Mouse (Mus musculus) hindbrain, embryonic 10.5 days (tissue): ENCODE measurements around the gene Srebf1. TPM values are rescaled to one million over a fixed set of nuclear protein-coding genes. Genes with fewer than 3 reads are reported as not detected.
A peak's percentile ranks its signal among the peaks of the same experiment; 100 is the strongest.

Source experiments
- DNase-seq: peaks from one replicate; pipeline ENCODE4 v3.0.0-alpha.2; 2017; ENCODE audit warnings: low spot score
- H3K27ac ChIP-seq: fragments of 300-500 bp; sonication (generic); 2 replicates; pipeline ENCODE4 v1.5.1; 2016; ENCODE audit warnings: mild to moderate bottlenecking, moderate library complexity
- H3K27me3 ChIP-seq: fragments of 300-500 bp; sonication (generic); 2 replicates; pipeline ENCODE4 v1.6.1; 2016; ENCODE audit warnings: mild to moderate bottlenecking; ENCODE audit not compliant: poor library complexity, insufficient read depth, severe bottlenecking
- H3K36me3 ChIP-seq: fragments of 300-500 bp; sonication (generic); 2 replicates; pipeline ENCODE4 v1.6.1; 2016; ENCODE audit warnings: mild to moderate bottlenecking, moderate library complexity
- H3K4me1 ChIP-seq: fragments of 300-500 bp; sonication (generic); replicated peaks from 2 replicates; pipeline ENCODE4 v1.6.1; 2016; ENCODE audit warnings: mild to moderate bottlenecking
- H3K4me3 ChIP-seq: fragments of 300-500 bp; sonication (generic); 2 replicates; pipeline ENCODE4 v1.5.1; 2016; ENCODE audit warnings: mild to moderate bottlenecking, moderate library complexity
- H3K9me3 ChIP-seq: fragments of 300-500 bp; sonication (generic); 2 replicates; pipeline ENCODE4 v1.6.1; 2016; ENCODE audit warnings: mild to moderate bottlenecking, moderate library complexity
- WGBS: fragments of 180-500 bp; shearing (Covaris S2); methylation state at CpG from one replicate; pipeline ENCODE4 v1.1.7; 2016; 5-methylcytosine and 5-hydroxymethylcytosine counted together
- polyA plus RNA-seq: library from polyadenylated mRNA; unstranded; fragments of >200 nt; fragmentation: Nextera tagmentation; extraction: Ambion mirVana; gene quantifications from 2 replicates; pipeline ENCODE4 v1.2.1, GENCODE M21; 2016

Srebf1 gene
- 45.0 and 55.8 TPM in 2 replicates for polyA plus RNA-seq

- no peaks in the 10 kb centered on the region for H3K9me3 ChIP-seq
- DNase-seq = peak; percentile 82
- peaks cover 6% of the 10 kb centered on the region; the same call in 1 of the 2 replicates for H3K27me3 ChIP-seq
- peak within 1 kb of the TSS; percentile 54 for H3K4me3 ChIP-seq
- peaks cover 14% of the 10 kb centered on the region for H3K36me3 ChIP-seq
- peaks cover 54% of the 10 kb centered on the region for H3K4me1 ChIP-seq
- 5% methylated on average over 46 of the region's 46 CpGs for WGBS
- peak within 1 kb of the TSS; percentile 86 for H3K27ac ChIP-seq
Observed at GRCm38 (mm10) chr11:60222469-60223236, at the start of gene Srebf1. TSS of gene Srebf1 (minus strand) at chr11:60222581.

GRCm38 (mm10) chr11:60268563-60268962, 46.2 kb upstream of the Srebf1 start:
- no peak overlapping the region for H3K4me3 ChIP-seq
- 63% methylated on average over 3 of the region's 3 CpGs for WGBS
- peak overlapping the region; percentile 5; the same call in 1 of the 2 replicates for H3K27ac ChIP-seq
- peaks cover 16% of the 10 kb centered on the region for H3K4me1 ChIP-seq
- no peak for DNase-seq
- H3K36me3 ChIP-seq = no peaks in the 10 kb centered on the region
- no peaks in the 10 kb centered on the region for H3K27me3 ChIP-seq
- no peaks in the 10 kb centered on the region for H3K9me3 ChIP-seq

- H3K4me1 ChIP-seq = peaks cover 12% of the 10 kb centered on the region
- H3K27ac ChIP-seq = no peak overlapping the region
- H3K27me3 ChIP-seq = no peaks in the 10 kb centered on the region
- WGBS = 93% methylated on average over 4 of the region's 4 CpGs
- H3K4me3 ChIP-seq = no peak overlapping the region
- no peak for DNase-seq
- H3K36me3 ChIP-seq = no peaks in the 10 kb centered on the region
- no peaks in the 10 kb centered on the region for H3K9me3 ChIP-seq
Observed at GRCm38 (mm10) chr11:60265271-60265985, 43.0 kb upstream of the Srebf1 start.

- Histone ChIP-seq H3K4me3 (no peak overlapping the region), H3K9me3 (no peaks in the 10 kb centered on the region), H3K27ac (peak overlapping the region; percentile 35; the same call in 1 of the 2 replicates), H3K27me3 (no peaks in the 10 kb centered on the region), H3K4me1 (peaks cover 12% of the 10 kb centered on the region), H3K36me3 (no peaks in the 10 kb centered on the region)
- WGBS = 98% methylated on average over 1 of the region's 1 CpGs
- DNase-seq = no peak
Observed at GRCm38 (mm10) chr11:60264651-60265050, 42.3 kb upstream of the Srebf1 start.

GRCm38 (mm10) chr11:60262396-60262795, 40.0 kb upstream of the Srebf1 start:
- no peak overlapping the region for H3K4me3 ChIP-seq
- no peak overlapping the region for H3K27ac ChIP-seq
- no peaks in the 10 kb centered on the region for H3K36me3 ChIP-seq
- WGBS = 90% methylated on average over 4 of the region's 4 CpGs
- no peaks in the 10 kb centered on the region for H3K9me3 ChIP-seq
- no peaks in the 10 kb centered on the region for H3K27me3 ChIP-seq
- peaks cover 11% of the 10 kb centered on the region for H3K4me1 ChIP-seq
- no peak for DNase-seq

- WGBS = 88% methylated on average over 3 of the region's 3 CpGs
- Histone ChIP-seq H3K27me3 (no peaks in the 10 kb centered on the region), H3K27ac (no peak overlapping the region), H3K9me3 (no peaks in the 10 kb centered on the region), H3K4me3 (no peak overlapping the region), H3K4me1 (peaks cover 18% of the 10 kb centered on the region), H3K36me3 (no peaks in the 10 kb centered on the region)
- no peak for DNase-seq
Observed at GRCm38 (mm10) chr11:60260743-60261142, 38.4 kb upstream of the Srebf1 start.

- no peaks in the 10 kb centered on the region for H3K27me3 ChIP-seq
- H3K27ac ChIP-seq = no peak overlapping the region
- no peaks in the 10 kb centered on the region for H3K36me3 ChIP-seq
- no peaks in the 10 kb centered on the region for H3K9me3 ChIP-seq
- DNase-seq = no peak
- H3K4me3 ChIP-seq = no peak overlapping the region
- peaks cover 19% of the 10 kb centered on the region for H3K4me1 ChIP-seq
- WGBS = 68% methylated on average over 2 of the region's 2 CpGs
Observed at GRCm38 (mm10) chr11:60257696-60258095, 35.3 kb upstream of the Srebf1 start.

- 87% methylated on average over 9 of the region's 9 CpGs for WGBS
- Histone ChIP-seq H3K9me3 (no peaks in the 10 kb centered on the region), H3K36me3 (no peaks in the 10 kb centered on the region), H3K27me3 (no peaks in the 10 kb centered on the region), H3K27ac (no peak overlapping the region), H3K4me1 (peaks cover 24% of the 10 kb centered on the region), H3K4me3 (no peak overlapping the region)
- no peak for DNase-seq
Observed at GRCm38 (mm10) chr11:60256713-60257112, 34.3 kb upstream of the Srebf1 start.

GRCm38 (mm10) chr11:60256176-60256681, 33.8 kb upstream of the Srebf1 start:
- Histone ChIP-seq H3K27ac (0 out of 2 replicates have a peak overlapping the region, but pooled peaks have one; percentile 41), H3K27me3 (no peaks in the 10 kb centered on the region), H3K9me3 (no peaks in the 10 kb centered on the region), H3K36me3 (no peaks in the 10 kb centered on the region), H3K4me1 (peaks cover 27% of the 10 kb centered on the region), H3K4me3 (no peak overlapping the region)
- WGBS = 76% methylated on average over 6 of the region's 6 CpGs
- no peak for DNase-seq

- Histone ChIP-seq H3K36me3 (no peaks in the 10 kb centered on the region), H3K9me3 (no peaks in the 10 kb centered on the region), H3K27me3 (no peaks in the 10 kb centered on the region), H3K4me3 (no peak overlapping the region), H3K4me1 (peaks cover 30% of the 10 kb centered on the region), H3K27ac (peak overlapping the region; percentile 41; the same call in 1 of the 2 replicates)
- WGBS = 83% methylated on average over 3 of the region's 3 CpGs
- no peak for DNase-seq
Observed at GRCm38 (mm10) chr11:60255639-60256038, 33.3 kb upstream of the Srebf1 start.

- Histone ChIP-seq H3K9me3 (no peaks in the 10 kb centered on the region), H3K27ac (peak overlapping the region; percentile 41; the same call in 1 of the 2 replicates), H3K36me3 (peaks cover 4% of the 10 kb centered on the region), H3K4me1 (peaks cover 30% of the 10 kb centered on the region), H3K4me3 (no peak overlapping the region), H3K27me3 (no peaks in the 10 kb centered on the region)
- WGBS = 59% methylated on average over 3 of the region's 3 CpGs
- no peak for DNase-seq
Observed at GRCm38 (mm10) chr11:60255181-60255580, 32.8 kb upstream of the Srebf1 start.

- Histone ChIP-seq H3K4me3 (no peak overlapping the region), H3K27me3 (no peaks in the 10 kb centered on the region), H3K27ac (no peak overlapping the region), H3K4me1 (peaks cover 30% of the 10 kb centered on the region), H3K36me3 (peaks cover 5% of the 10 kb centered on the region), H3K9me3 (no peaks in the 10 kb centered on the region)
- DNase-seq = no peak
- WGBS = 91% methylated on average over 5 of the region's 5 CpGs
Observed at GRCm38 (mm10) chr11:60254308-60254707, 31.9 kb upstream of the Srebf1 start.

GRCm38 (mm10) chr11:60253546-60253945, 31.2 kb upstream of the Srebf1 start:
- Histone ChIP-seq H3K27ac (no peak overlapping the region), H3K9me3 (no peaks in the 10 kb centered on the region), H3K4me1 (peaks cover 38% of the 10 kb centered on the region), H3K36me3 (peaks cover 5% of the 10 kb centered on the region), H3K4me3 (no peak overlapping the region), H3K27me3 (no peaks in the 10 kb centered on the region)
- no peak for DNase-seq
- 93% methylated on average over 2 of the region's 2 CpGs for WGBS
